Mouse (Mus musculus): Measurements from ENCODE around the gene Cdc25b. TPM values are rescaled to one million over a fixed set of nuclear protein-coding genes. Genes with fewer than 3 reads are reported as not detected.
A peak's percentile ranks its signal among the peaks of the same experiment; 100 is the strongest.

Gene Cdc25b
- polyA plus RNA-seq, 1 experiment from 2014 or later, result 38.7 TPM

DNA sequence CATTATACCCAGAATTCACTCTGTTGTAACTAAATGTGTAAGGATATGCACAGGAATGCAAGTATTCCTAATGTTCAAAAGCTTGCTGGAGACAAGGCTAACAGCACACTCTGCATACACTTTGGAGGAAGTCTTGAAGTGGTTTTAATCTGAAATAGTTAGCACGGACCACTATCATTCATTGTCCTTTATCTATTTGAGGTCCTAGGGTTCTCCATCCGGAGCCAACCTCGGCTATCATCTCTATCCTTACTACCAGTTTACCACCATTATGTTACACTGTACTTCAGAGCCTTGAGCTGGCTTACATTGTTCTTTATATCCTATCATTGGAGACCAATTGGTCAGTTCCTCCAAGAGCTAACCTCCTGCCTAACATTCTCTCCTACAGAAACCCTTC, 40.5 kb downstream of the Cdc25b start:
- ATAC-seq (ENCODE audit: low FRiP score, low TSS enrichment), result no peak
- Histone ChIP-seq H3K4me1 (replicated peaks; ENCODE audit: control insufficient read depth, insufficient read depth) (no peaks in the 10 kb centered on the region), H3K27ac (replicated peaks) (no peak overlapping the region), H3K27me3 (ENCODE audit: control insufficient read depth, insufficient read depth, low read length) (no peaks in the 10 kb centered on the region), H3K4me3 (ENCODE audit: low read depth, low read length) (no peak overlapping the region), H3K9ac (ENCODE audit: low read length) (no peak overlapping the region), H3K4me2 (replicated peaks; ENCODE audit: low read depth) (no peak overlapping the region), H3K9me3 (ENCODE audit: control insufficient read depth, low read length) (no peaks in the 10 kb centered on the region), H3K36me3 (ENCODE audit: control insufficient read depth, insufficient read depth, low read length) (no peaks in the 10 kb centered on the region)
- TF ChIP-seq CTCF (IDR thresholded peaks at IDR 0.05; ENCODE audit: low read depth) (no peak), EP300 (optimal IDR thresholded peaks at IDR 0.05) (no peak)
- 85% methylated on average over 3 of the region's 3 CpGs for WGBS
- no peak for DNase-seq (ENCODE audit: low spot score)

DNA sequence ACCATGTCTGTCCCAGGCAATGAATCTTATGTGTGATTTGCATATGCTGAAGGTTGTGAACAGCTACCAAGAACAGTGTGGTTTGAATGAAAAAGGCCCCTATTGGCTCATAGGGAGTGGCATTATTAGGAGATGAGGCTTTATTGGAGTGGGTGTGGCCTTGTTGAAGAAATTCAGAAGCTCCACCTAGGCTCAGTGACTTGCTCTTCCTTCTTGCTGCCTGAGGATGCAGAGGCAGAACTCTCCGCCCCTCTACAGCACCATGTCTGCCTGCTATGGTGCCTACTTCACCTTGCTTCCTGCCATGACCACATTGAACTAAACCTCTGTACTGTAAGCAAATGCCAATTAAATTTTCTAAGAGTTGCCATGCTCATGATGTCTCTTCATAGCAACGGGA, 45.8 kb downstream of the Cdc25b start:
- peaks cover 6% of the 10 kb centered on the region; the same call in 1 of the 2 replicates for H3K4me1 ChIP-seq (replicated peaks; ENCODE audit: control insufficient read depth, insufficient read depth)
- H3K36me3 ChIP-seq (ENCODE audit: control insufficient read depth, insufficient read depth, low read length), result 0 out of 2 replicates have a peak, but pooled peaks cover under 1% of the 10 kb centered on the region
- H3K4me2 ChIP-seq (replicated peaks; ENCODE audit: low read depth), result no peak overlapping the region
- DNase-seq (ENCODE audit: low spot score), result no peak
- H3K9ac ChIP-seq (ENCODE audit: low read length), result no peak overlapping the region
- no peak overlapping the region for H3K4me3 ChIP-seq (ENCODE audit: low read depth, low read length)
- H3K27ac ChIP-seq (replicated peaks), result no peak overlapping the region
- WGBS, result 82% methylated on average over 2 of the region's 2 CpGs
- H3K9me3 ChIP-seq (ENCODE audit: control insufficient read depth, low read length), result no peaks in the 10 kb centered on the region
- ATAC-seq (ENCODE audit: low FRiP score, low TSS enrichment), result no peak
- no peak for TF ChIP-seq EP300 (optimal IDR thresholded peaks at IDR 0.05)
- no peak for TF ChIP-seq CTCF (IDR thresholded peaks at IDR 0.05; ENCODE audit: low read depth)
- H3K27me3 ChIP-seq (ENCODE audit: control insufficient read depth, insufficient read depth, low read length), result no peaks in the 10 kb centered on the region

DNA sequence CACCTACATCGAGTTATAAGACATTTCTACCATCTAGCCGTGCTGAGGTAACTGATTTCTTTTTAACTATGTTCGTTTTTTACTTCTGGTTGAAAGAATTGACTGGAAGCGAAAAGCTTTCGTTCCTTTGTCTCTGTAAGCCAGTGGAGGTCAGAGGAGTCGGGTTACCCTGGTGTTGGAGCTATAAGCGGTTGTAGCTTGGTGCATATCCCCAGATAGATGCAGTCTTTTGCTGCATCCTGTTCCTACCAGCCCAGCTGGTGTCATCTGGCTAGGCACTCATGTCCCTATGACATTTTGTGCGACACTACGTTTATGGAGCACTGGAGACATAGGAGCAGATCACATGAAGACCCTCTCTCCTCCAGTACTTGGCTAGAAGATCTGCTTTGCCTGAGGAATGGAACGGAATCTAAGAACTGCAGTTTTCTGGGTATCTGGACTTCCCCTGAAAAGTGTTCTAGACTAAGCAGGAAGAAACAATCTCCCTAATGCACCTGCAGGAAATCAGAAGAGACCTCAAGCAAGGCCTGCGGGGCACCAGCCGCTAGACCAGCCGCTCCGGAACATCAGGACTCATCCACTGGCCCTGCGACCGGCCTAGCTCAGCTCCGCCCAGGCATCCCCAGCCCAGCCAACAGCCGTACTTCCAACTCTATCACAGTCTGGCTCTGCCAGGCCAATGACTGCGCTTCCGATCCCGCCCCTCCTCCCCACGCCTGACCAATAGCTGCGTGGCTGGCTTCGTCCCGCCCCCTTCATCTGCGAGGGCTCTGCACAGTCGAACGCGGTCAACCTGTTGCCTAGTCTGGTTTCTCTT, 46.8 kb downstream of the Cdc25b start, which contains the start of gene Mavs:
Gene Mavs (plus strand): TSS at position 757 of the 820 bp plus-strand sequence.
- DNase-seq (ENCODE audit: low spot score) (peak; percentile 98), ATAC-seq (ENCODE audit: low FRiP score, low TSS enrichment) (peak; percentile 100)
- 11% methylated on average over 29 of the region's 29 CpGs for WGBS
- Histone ChIP-seq H3K4me3 (ENCODE audit: low read depth, low read length) (peak within 1 kb of the TSS; percentile 63), H3K9ac (ENCODE audit: low read length) (peak within 1 kb of the TSS; percentile 85), H3K4me2 (replicated peaks; ENCODE audit: low read depth) (peak within 1 kb of the TSS; percentile 98), H3K27ac (replicated peaks) (peak within 1 kb of the TSS; percentile 89), H3K9me3 (ENCODE audit: control insufficient read depth, low read length) (no peaks in the 10 kb centered on the region), H3K27me3 (ENCODE audit: control insufficient read depth, insufficient read depth, low read length) (no peaks in the 10 kb centered on the region), H3K36me3 (ENCODE audit: control insufficient read depth, insufficient read depth, low read length) (peaks cover 3% of the 10 kb centered on the region; the same call in 1 of the 2 replicates), H3K4me1 (replicated peaks; ENCODE audit: control insufficient read depth, insufficient read depth) (peaks cover 6% of the 10 kb centered on the region; the same call in 1 of the 2 replicates)
- TF ChIP-seq EP300 (optimal IDR thresholded peaks at IDR 0.05), result no peak
- no peak for TF ChIP-seq CTCF (IDR thresholded peaks at IDR 0.05; ENCODE audit: low read depth)

DNA sequence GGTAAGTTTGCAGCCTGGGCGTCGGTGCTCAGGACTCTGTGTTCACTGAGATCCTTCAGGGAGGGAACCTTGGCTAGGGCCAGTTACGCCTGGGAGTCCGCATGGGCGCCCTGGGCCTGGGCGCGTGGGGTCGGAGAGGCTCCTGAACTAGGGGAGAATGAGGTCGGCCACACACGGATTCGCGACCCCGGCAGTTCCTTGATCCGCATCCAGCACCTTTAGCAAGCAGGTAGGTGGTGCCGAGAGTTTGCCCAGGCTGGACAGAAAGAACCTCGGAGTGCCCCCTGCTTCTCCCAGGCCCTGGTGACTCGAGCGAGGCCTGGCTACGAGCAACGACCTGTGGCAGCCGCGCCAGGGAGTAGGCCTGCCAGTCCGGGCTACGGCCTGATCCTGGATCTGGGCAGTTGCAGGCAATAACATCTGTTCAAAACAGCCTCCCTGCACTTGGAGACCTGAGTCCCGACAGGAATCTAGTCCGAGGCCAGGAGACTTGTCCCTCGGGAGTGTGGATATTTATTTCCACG, 47.4 kb downstream of the Cdc25b start:
- H3K4me2 ChIP-seq (replicated peaks; ENCODE audit: low read depth), result peak overlapping the region; percentile 98
- ATAC-seq (ENCODE audit: low FRiP score, low TSS enrichment) (peak; percentile 31), DNase-seq (ENCODE audit: low spot score) (no peak)
- peak overlapping the region; percentile 63 for H3K4me3 ChIP-seq (ENCODE audit: low read depth, low read length)
- H3K27ac ChIP-seq (replicated peaks), result peak overlapping the region; percentile 89
- no peaks in the 10 kb centered on the region for H3K27me3 ChIP-seq (ENCODE audit: control insufficient read depth, insufficient read depth, low read length)
- peaks cover 9% of the 10 kb centered on the region for H3K36me3 ChIP-seq (ENCODE audit: control insufficient read depth, insufficient read depth, low read length)
- 6% methylated on average over 28 of the region's 28 CpGs for whole genome bisulfite sequencing
- H3K9ac ChIP-seq (ENCODE audit: low read length), result peak overlapping the region; percentile 85
- no peaks in the 10 kb centered on the region for H3K9me3 ChIP-seq (ENCODE audit: control insufficient read depth, low read length)
- TF ChIP-seq CTCF (IDR thresholded peaks at IDR 0.05; ENCODE audit: low read depth) (no peak), EP300 (optimal IDR thresholded peaks at IDR 0.05) (no peak)
- H3K4me1 ChIP-seq (replicated peaks; ENCODE audit: control insufficient read depth, insufficient read depth), result peaks cover 6% of the 10 kb centered on the region; the same call in 1 of the 2 replicates

DNA sequence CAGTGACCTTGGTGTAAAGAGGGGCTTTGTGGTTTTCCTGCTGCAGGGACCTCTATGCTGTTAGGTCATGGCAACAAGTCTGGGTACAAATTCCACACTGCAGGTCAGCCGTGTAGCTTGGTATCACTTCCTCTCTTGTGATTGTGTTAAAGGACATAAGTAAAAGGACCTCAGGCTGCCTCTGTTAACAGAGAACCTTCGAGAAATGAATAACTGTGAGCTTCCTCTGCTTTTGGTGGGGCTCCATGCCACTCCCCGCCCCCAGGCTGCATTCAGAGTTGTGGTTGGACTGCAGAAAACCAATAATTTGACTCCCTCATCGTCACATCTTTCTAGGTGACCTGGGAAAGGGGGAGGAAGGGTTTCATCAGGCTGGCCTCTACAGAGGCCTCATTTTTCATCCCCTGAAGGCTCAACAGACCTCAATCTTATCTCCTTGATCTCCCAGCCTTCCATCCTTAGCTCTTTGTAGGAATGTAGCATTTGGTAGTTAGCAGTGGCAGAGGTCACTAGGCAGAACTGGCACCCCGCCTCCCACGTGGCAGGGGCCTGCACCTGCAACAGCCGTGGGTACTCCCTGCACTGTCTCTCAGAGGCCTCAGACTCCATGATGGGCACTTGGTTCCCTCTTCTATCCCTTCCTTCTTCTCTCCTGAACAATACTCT, 48.4 kb downstream of the Cdc25b start:
- DNase-seq (ENCODE audit: low spot score), result no peak
- TF ChIP-seq CTCF (IDR thresholded peaks at IDR 0.05; ENCODE audit: low read depth), result no peak
- TF ChIP-seq EP300 (optimal IDR thresholded peaks at IDR 0.05), result no peak
- peaks cover 9% of the 10 kb centered on the region for H3K36me3 ChIP-seq (ENCODE audit: control insufficient read depth, insufficient read depth, low read length)
- ATAC-seq (ENCODE audit: low FRiP score, low TSS enrichment), result no peak
- no peaks in the 10 kb centered on the region for H3K27me3 ChIP-seq (ENCODE audit: control insufficient read depth, insufficient read depth, low read length)
- H3K9me3 ChIP-seq (ENCODE audit: control insufficient read depth, low read length), result no peaks in the 10 kb centered on the region
- peaks cover 6% of the 10 kb centered on the region; the same call in 1 of the 2 replicates for H3K4me1 ChIP-seq (replicated peaks; ENCODE audit: control insufficient read depth, insufficient read depth)
- peak overlapping the region; percentile 63 for H3K4me3 ChIP-seq (ENCODE audit: low read depth, low read length)
- H3K27ac ChIP-seq (replicated peaks), result no peak overlapping the region
- WGBS, result 53% methylated on average over 7 of the region's 7 CpGs
- H3K4me2 ChIP-seq (replicated peaks; ENCODE audit: low read depth), result peak overlapping the region; percentile 98
- peak overlapping the region; percentile 85 for H3K9ac ChIP-seq (ENCODE audit: low read length)

Data from stomach, postnatal 0 days (tissue).